Mouse (Mus musculus) liver, adult 2 months (tissue): Measurements from ENCODE around the gene Thada. TPM values are rescaled to one million over a fixed set of nuclear protein-coding genes. Genes with fewer than 3 reads are reported as not detected.

Experiments used
- DNase-seq: peaks from one replicate; pipeline ENCODE4 v3.0.0-alpha.2; 2011; ENCODE audit warnings: low read depth, low spot score; ENCODE audit errors: extremely low read depth
- H3K27ac ChIP-seq: fragments of 200-500 bp; replicated peaks from 2 replicates; pipeline ENCODE4 v1.5.1; 2012; ENCODE audit warnings: low read depth, mild to moderate bottlenecking, control low read depth, inconsistent platforms, low read length; ENCODE audit not compliant: insufficient read depth
- H3K27me3 ChIP-seq: fragments of 200-500 bp; 2 replicates; pipeline ENCODE4 v1.6.1; 2012; ENCODE audit warnings: mild to moderate bottlenecking, moderate library complexity, low read length, inconsistent platforms; ENCODE audit not compliant: control insufficient read depth, insufficient read depth
- H3K36me3 ChIP-seq: fragments of 200-500 bp; 2 replicates; pipeline ENCODE4 v1.6.1; 2012; ENCODE audit warnings: low read length, inconsistent platforms; ENCODE audit not compliant: control insufficient read depth, insufficient read depth
- H3K4me1 ChIP-seq: fragments of 200-500 bp; 2 replicates; pipeline ENCODE4 v1.6.1; 2011; ENCODE audit warnings: low read length; ENCODE audit not compliant: control insufficient read depth, insufficient read depth
- H3K4me3 ChIP-seq: fragments of 200-500 bp; 2 replicates; pipeline ENCODE4 v1.5.1; 2011; ENCODE audit warnings: low read depth, mild to moderate bottlenecking, control low read depth, low read length, moderate library complexity; ENCODE audit not compliant: insufficient read depth
- H3K79me2 ChIP-seq: fragments of 200-500 bp; 2 replicates; pipeline ENCODE4 v1.6.1; 2012; ENCODE audit warnings: inconsistent platforms, mild to moderate bottlenecking, low read length, moderate library complexity; ENCODE audit not compliant: control insufficient read depth, insufficient read depth
- H3K9ac ChIP-seq: fragments of 200-500 bp; 2 replicates; pipeline ENCODE4 v1.6.1; 2012; ENCODE audit warnings: low read depth, mild to moderate bottlenecking, control low read depth, inconsistent platforms, low read length
- CTCF ChIP-seq: fragments of 200-500 bp; IDR thresholded peaks from 2 replicates; pipeline ENCODE4 v1.5.1; 2011; ENCODE audit warnings: low read depth, low read length, control low read depth
- POLR2A ChIP-seq: fragments of 200-500 bp; IDR thresholded peaks from 2 replicates; pipeline ENCODE4 v1.6.1; 2011; ENCODE audit warnings: low read length, control low read depth; ENCODE audit not compliant: insufficient read depth; ENCODE audit errors: extremely low read depth
- whole genome bisulfite sequencing: fragments of 180-500 bp; shearing (Covaris S2); methylation state at CpG from one replicate; pipeline ENCODE4 v1.1.7; 2018; 5-methylcytosine and 5-hydroxymethylcytosine counted together
- polyA plus RNA-seq: library from polyadenylated mRNA; depleted of rRNA; stranded (reverse); fragments of >200 nt; gene quantifications from 2 replicates; pipeline ENCODE4 v1.2.3, GENCODE M21; 2012
- total RNA-seq: library from RNA; depleted of rRNA; stranded (reverse); fragments of >200 nt; gene quantifications from 2 replicates; pipeline ENCODE4 v1.2.3, GENCODE M21; 2014

The Thada gene
- total and polyA plus RNA-seq, 2 experiments: 2.8 to 6.1 TPM

DNA sequence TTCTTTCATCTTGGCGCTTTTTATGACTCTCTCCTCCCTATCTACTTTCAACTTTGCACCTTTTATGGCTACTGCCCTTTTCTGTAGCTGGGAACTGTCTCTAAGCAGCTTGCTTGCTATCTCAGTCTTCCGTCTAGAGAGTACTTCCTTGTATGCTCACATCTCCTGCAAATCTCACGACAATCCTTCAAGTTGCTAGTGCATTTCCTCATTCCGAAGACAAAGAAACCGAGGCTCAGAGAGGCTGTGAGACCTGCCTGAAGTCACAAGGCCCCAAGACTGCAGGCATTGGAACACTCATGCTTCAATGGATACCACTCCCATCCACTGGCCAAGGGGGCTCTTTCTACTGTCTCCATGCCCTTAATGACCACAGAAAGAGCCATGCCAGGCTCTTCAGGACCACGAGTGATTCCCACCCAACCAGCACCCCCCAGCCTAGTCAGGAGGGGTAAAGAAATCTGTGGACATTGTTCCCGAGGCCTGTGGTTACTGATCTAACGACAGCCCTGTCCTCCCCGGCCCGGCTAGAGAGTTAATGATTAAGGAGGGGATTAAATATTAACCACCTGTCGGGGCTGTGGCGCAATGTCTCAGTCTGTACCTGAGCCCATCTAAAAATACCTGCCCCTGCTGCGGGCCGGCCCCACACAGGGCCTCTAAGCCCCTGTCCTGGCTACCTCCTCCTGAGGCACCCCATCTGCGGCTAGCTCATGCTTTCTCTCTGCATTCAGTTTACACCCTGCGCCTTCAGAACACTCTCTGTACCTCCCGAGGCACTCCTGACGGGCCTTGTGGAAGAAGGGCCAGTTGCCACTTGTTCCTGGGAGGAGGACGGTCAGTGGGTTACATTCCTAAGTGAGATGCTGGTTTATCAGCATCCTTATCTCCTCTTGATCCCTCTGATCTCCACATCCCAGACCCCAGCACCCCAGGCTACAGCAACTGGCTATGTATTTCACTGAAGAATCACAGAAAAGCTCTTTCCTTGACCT is 309.0 kb downstream of the Thada start:
- H3K4me1 ChIP-seq: peaks cover 20% of the 10 kb centered on the region
- H3K4me3 ChIP-seq: no peak overlapping the region
- 0 out of 2 replicates have a peak, but pooled peaks have one; percentile 44 for TF ChIP-seq POLR2A
- no peak for TF ChIP-seq CTCF
- WGBS: 23% methylated on average over 19 of the region's 19 CpGs
- H3K9ac ChIP-seq: peak overlapping the region; percentile 67
- DNase-seq: peak; percentile 87
- H3K79me2 ChIP-seq: no peaks in the 10 kb centered on the region
- no peaks in the 10 kb centered on the region for H3K27me3 ChIP-seq
- H3K36me3 ChIP-seq: no peaks in the 10 kb centered on the region
- H3K27ac ChIP-seq: peak overlapping the region; percentile 100

DNA sequence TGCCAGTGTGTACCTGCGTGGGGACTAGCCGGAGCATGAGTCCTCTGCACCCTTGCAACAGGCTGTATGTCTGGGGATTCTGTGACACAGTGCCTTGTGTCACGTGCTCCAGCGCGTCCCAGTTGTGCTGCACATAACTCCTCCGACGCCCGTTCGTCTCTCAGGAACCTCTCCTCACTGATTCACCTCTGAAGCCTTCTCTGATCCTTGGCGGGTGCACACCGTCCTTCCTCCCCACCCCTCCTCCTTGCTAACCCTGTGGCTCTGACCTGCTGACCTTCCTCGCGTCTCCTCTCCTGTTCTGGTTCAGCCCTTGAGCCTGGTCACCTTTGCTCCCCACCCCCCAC is 309.8 kb downstream of the Thada start:
- Histone ChIP-seq H3K36me3 (no peaks in the 10 kb centered on the region), H3K4me3 (no peak overlapping the region), H3K27ac (peak overlapping the region; percentile 100), H3K27me3 (no peaks in the 10 kb centered on the region), H3K79me2 (no peaks in the 10 kb centered on the region), H3K9ac (peak overlapping the region; percentile 22), H3K4me1 (peaks cover 20% of the 10 kb centered on the region)
- DNase-seq: peak; percentile 74
- TF ChIP-seq POLR2A (no peak), CTCF (no peak)
- WGBS: 25% methylated on average over 13 of the region's 13 CpGs

DNA sequence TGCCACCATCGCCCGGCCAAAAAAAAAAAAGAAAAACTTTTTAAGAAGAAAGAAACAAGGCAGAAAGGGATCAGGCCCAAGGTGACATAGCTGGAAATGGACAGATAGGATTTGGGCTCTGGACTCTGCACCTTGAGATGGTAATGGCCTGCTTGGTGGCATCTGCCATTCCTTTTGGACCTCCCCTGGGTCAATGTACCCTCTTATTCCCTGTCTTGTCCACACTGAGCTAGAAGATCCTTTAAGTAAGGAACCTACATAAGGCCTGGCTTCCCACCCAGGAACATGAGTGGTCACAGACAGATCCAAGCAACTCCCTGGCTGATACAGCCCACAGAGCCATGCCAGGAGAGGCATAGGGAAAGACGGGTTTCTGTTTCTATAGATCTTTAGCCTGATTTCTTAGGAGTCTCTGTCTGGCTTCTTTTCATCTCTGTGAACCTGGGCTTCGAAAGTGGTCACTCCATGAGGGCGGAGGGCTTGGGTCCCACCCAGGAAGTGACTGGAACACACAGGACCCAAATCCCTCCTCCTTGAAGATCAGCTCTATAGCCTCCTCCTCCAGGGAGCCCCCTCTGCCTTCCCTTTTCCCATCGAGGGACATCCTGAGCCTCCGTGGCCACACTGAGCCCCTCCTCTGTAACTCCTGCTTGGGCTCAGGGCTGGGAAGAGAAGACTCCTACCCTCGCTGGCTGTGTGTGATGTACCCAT is 310.3 kb downstream of the Thada start:
- 80% methylated on average over 8 of the region's 8 CpGs for WGBS
- Histone ChIP-seq H3K27ac (peak overlapping the region; percentile 100), H3K36me3 (no peaks in the 10 kb centered on the region), H3K4me1 (peaks cover 20% of the 10 kb centered on the region), H3K9ac (peak overlapping the region; percentile 22), H3K4me3 (no peak overlapping the region), H3K27me3 (no peaks in the 10 kb centered on the region), H3K79me2 (no peaks in the 10 kb centered on the region)
- no peak for DNase-seq
- no peak for TF ChIP-seq POLR2A
- TF ChIP-seq CTCF: no peak

DNA sequence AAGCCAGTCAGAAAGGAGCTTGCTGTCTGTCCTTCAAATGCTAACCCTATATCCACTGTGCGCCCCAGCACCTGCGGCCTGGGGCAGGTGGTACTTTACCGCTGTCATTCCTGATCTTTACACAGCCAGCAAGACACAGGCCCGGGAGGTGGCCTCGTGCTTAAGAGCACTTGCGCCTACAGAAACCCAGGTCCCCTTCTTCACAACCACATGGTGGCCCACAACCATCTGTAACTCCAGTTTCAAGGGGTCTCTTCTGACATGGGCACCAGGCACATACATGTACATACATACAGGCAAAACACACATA is 311.0 kb downstream of the Thada start:
- WGBS: 99% methylated on average over 6 of the region's 6 CpGs
- H3K4me3 ChIP-seq: no peak overlapping the region

DNA sequence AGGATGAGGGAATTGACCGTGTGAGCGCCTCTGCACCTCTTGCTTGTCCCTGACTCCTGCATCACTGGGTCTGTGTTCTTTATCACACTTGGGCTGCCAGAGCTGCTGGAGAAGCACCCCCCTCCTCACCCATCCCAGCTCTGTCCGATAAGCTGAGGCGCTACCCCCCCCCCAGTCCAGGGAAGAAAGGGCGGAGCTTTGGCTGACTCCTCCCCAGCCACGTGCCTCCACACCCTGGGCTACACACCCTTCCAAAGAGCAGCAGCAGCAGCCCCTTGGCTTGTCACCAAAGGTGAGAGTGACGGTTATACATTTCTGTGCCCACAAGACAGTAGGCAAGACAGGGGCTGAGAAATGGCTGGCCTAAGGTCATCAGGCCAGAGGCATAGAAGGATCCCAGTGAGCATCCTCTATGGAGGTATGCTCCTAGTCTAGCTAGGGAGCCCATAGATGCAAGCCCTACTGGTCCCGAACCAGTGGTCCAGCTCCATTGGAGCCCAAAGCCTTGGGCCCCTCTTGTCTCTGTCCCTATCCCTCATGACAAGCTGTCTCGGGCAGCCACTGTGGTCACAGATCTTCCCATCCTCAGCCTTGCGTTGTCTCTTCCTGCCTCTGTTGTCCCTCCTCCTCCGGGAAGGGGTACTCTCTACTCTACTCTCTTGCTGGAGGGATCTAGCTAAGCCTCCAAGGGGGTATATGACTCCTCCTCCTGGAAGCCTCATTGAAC is 311.5 kb downstream of the Thada start:
- Histone ChIP-seq H3K36me3 (no peaks in the 10 kb centered on the region), H3K27ac (no peak overlapping the region), H3K4me1 (peaks cover 20% of the 10 kb centered on the region), H3K9ac (no peak overlapping the region), H3K79me2 (no peaks in the 10 kb centered on the region), H3K27me3 (no peaks in the 10 kb centered on the region), H3K4me3 (no peak overlapping the region)
- no peak for DNase-seq
- no peak for TF ChIP-seq CTCF
- no peak for TF ChIP-seq POLR2A
- 93% methylated on average over 11 of the region's 11 CpGs for WGBS

More for the DNA sequence above, 311.0 kb downstream of the Thada start:
- Histone ChIP-seq H3K79me2 (no peaks in the 10 kb centered on the region), H3K4me1 (peaks cover 20% of the 10 kb centered on the region), H3K27me3 (no peaks in the 10 kb centered on the region), H3K9ac (no peak overlapping the region), H3K27ac (no peak overlapping the region), H3K36me3 (no peaks in the 10 kb centered on the region)
- no peak for DNase-seq
- TF ChIP-seq CTCF: no peak
- no peak for TF ChIP-seq POLR2A
